Mouse (Mus musculus): ENCODE measurements around the gene Magi1. TPM values are rescaled to one million over a fixed set of nuclear protein-coding genes. Genes with fewer than 3 reads are reported as not detected.

Magi1 gene
- total RNA-seq, 2 experiments from 2014 or later, result 38.9 to 40.6 TPM

GRCm38 (mm10) chr6:93962757-93963336, 320.9 kb downstream of the Magi1 start:
- no peak for DNase-seq

- DNase-seq, result no peak
Observed at GRCm38 (mm10) chr6:93961782-93962181, 321.9 kb downstream of the Magi1 start.

- DNase-seq, result peak; percentile 8
Observed at GRCm38 (mm10) chr6:93957172-93957571, 326.5 kb downstream of the Magi1 start.

- DNase-seq, result peak; percentile 10
Observed at GRCm38 (mm10) chr6:93946612-93947011, 337.1 kb downstream of the Magi1 start.

GRCm38 (mm10) chr6:93936359-93936758, 347.4 kb downstream of the Magi1 start:
- no peak for DNase-seq

GRCm38 (mm10) chr6:93935793-93936192, 347.9 kb downstream of the Magi1 start:
- peak; percentile 14 for DNase-seq

GRCm38 (mm10) chr6:93934700-93935099, 349.0 kb downstream of the Magi1 start:
- DNase-seq, result no peak

- DNase-seq, result no peak
Observed at GRCm38 (mm10) chr6:93924568-93924967, 359.1 kb downstream of the Magi1 start.

GRCm38 (mm10) chr6:93923972-93924371, 359.7 kb downstream of the Magi1 start:
- DNase-seq, result no peak

- no peak for DNase-seq
Observed at GRCm38 (mm10) chr6:93923351-93923750, 360.4 kb downstream of the Magi1 start.

GRCm38 (mm10) chr6:93922931-93923330, 360.8 kb downstream of the Magi1 start:
- no peak for DNase-seq

- no peak for DNase-seq
Observed at GRCm38 (mm10) chr6:93913226-93913861, 370.4 kb downstream of the Magi1 start.

- DNase-seq, result peak; percentile 26
Observed at GRCm38 (mm10) chr6:93912582-93913225, 371.0 kb downstream of the Magi1 start.

- no peak for DNase-seq
Observed at GRCm38 (mm10) chr6:93912003-93912581, 371.6 kb downstream of the Magi1 start.

- DNase-seq, result no peak
Observed at GRCm38 (mm10) chr6:93911420-93911819, 372.3 kb downstream of the Magi1 start.

- DNase-seq, result no peak
Observed at GRCm38 (mm10) chr6:93909976-93910375, 373.7 kb downstream of the Magi1 start.

GRCm38 (mm10) chr6:93904987-93905386, 378.7 kb downstream of the Magi1 start:
- DNase-seq, result no peak

GRCm38 (mm10) chr6:93902239-93902638, 381.5 kb downstream of the Magi1 start:
- no peak for DNase-seq

- DNase-seq, result no peak
Observed at GRCm38 (mm10) chr6:93901408-93901807, 382.3 kb downstream of the Magi1 start.

GRCm38 (mm10) chr6:93897512-93897911, 386.2 kb downstream of the Magi1 start:
- no peak for DNase-seq

- no peak for DNase-seq
Observed at GRCm38 (mm10) chr6:93895721-93896120, 388.0 kb downstream of the Magi1 start.

GRCm38 (mm10) chr6:93893956-93894355, 389.8 kb downstream of the Magi1 start:
- no peak for DNase-seq

- DNase-seq, result no peak
Observed at GRCm38 (mm10) chr6:93892922-93893321, 390.8 kb downstream of the Magi1 start.

GRCm38 (mm10) chr6:93890011-93890410, 393.7 kb downstream of the Magi1 start:
- no peak for DNase-seq
